Mouse (Mus musculus): ENCODE measurements around the gene Zfp526.

- TF ChIP-seq CTCF (IDR thresholded peaks at IDR 0.05; ENCODE audit: extremely low read depth, insufficient read depth, low read length) (no peak), POLR2A (IDR thresholded peaks at IDR 0.05; ENCODE audit: extremely low read depth, insufficient read depth, low read length) (no peak)
These were observed 25.5 kb downstream of the Zfp526 start for GRCm38 (mm10) chr7:25246759-25247137.
